Comparison of ENCODE assay signal across 10 mouse cellular contexts in the genomic region with DNA sequence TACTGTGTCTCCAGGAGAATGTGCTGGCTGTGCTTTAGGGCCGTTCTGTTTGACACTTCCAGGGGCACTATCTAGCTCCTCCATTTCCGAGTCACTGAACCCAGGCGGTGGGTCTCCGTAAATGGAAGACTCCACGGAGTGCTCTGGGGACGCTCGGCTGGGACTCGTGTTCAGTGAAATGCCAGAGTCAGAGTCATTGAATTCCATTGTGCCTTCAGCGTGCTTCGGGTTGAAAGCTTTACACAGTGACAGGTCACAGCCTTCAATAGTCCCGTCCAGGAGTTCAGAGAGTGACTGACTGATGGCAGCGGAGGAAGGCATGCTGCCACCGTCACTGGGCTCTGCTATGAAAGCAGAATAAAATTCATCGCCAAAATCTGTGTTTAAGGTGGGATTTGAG.
"Had no signal": no experiment of that assay in that cellular context is flagged by ENCODE, and none has a peak within 500 bp of the region (broad histone marks: within the 10 kb centered on the region; RNA-seq: fewer than 3 reads in every experiment).

No protein-coding gene starts in this region.

- H3K27me3 ChIP-seq: liver, embryonic 15.5 days had no signal

- DNase-seq: kidney, postnatal 25 days; lung, adult 2 months; lung, postnatal 36 days; thymus, postnatal 4 days had no signal

- H3K27ac ChIP-seq: left cerebral cortex, adult 2 months; limb, embryonic 10.5 days; liver, embryonic 15.5 days; stomach, postnatal 0 days had no signal

- H3K4me2 ChIP-seq: liver, embryonic 11.5 days; liver, embryonic 15.5 days had no signal

- H3K9me3 ChIP-seq: limb, embryonic 10.5 days; liver, embryonic 15.5 days had no signal

- H3K9ac ChIP-seq: liver, embryonic 15.5 days had no signal

- ATAC-seq: lung, postnatal 0 days had no signal

- H3K4me3 ChIP-seq: left cerebral cortex, adult 2 months; limb, embryonic 10.5 days; liver, embryonic 15.5 days had no signal
